12 mouse cellular contexts compared by ENCODE assay signal in genomic region chr12:49649104-49650063, GRCm38 (mm10).
DNase-seq lines count a peak whose midpoint lies in the region; ATAC-seq and TF ChIP-seq lines count a peak whose summit lies in the region.
"Had no signal": no experiment of that assay in that cellular context is flagged by ENCODE, and none has a peak within 500 bp of the region (broad histone marks: within the 10 kb centered on the region; RNA-seq: fewer than 3 reads in every experiment).

No protein-coding gene starts in this region.

- no peak for TF ChIP-seq CTCF in lung, embryonic 14.5 days (IDR thresholded peaks at IDR 0.05; ENCODE audit: low read depth)

- H3K27ac ChIP-seq in lung, embryonic 14.5 days (ENCODE audit: low read depth) = no peak overlapping the region
- no peak overlapping the region for H3K27ac ChIP-seq in forebrain, embryonic 16.5 days (ENCODE audit: low read length)
- H3K27ac ChIP-seq in midbrain, embryonic 15.5 days = no peak overlapping the region
- no peak overlapping the region for H3K27ac ChIP-seq in intestine, embryonic 15.5 days
- H3K27ac ChIP-seq: heart, embryonic 13.5 days; stomach, embryonic 15.5 days had no signal

- no peak for ATAC-seq in lung, embryonic 14.5 days (ENCODE audit: insufficient read depth)
- peak; percentile 97 for ATAC-seq in forebrain, embryonic 16.5 days
- peak; percentile 86 for ATAC-seq in midbrain, embryonic 15.5 days (replicated peaks)
- ATAC-seq in intestine, embryonic 15.5 days = no peak

- H3K4me2 ChIP-seq in lung, embryonic 14.5 days = no peak overlapping the region
- H3K4me2 ChIP-seq in forebrain, embryonic 16.5 days (ENCODE audit: low read length) = no peak overlapping the region
- no peak overlapping the region for H3K4me2 ChIP-seq in midbrain, embryonic 15.5 days
- H3K4me2 ChIP-seq in intestine, embryonic 15.5 days (replicated peaks) = no peak overlapping the region
- H3K4me2 ChIP-seq: heart, embryonic 13.5 days; liver, embryonic 11.5 days; stomach, embryonic 15.5 days had no signal

- H3K4me3 ChIP-seq in lung, embryonic 14.5 days (ENCODE audit: low read depth, low read length) = no peak overlapping the region
- H3K4me3 ChIP-seq in forebrain, embryonic 16.5 days (replicated peaks; ENCODE audit: low read length) = no peak overlapping the region
- no peak overlapping the region for H3K4me3 ChIP-seq in midbrain, embryonic 15.5 days
- no peak overlapping the region for H3K4me3 ChIP-seq in intestine, embryonic 15.5 days (replicated peaks)
- H3K4me3 ChIP-seq: heart, embryonic 13.5 days; stomach, embryonic 15.5 days had no signal

- intact Hi-C loops in gastrocnemius, postnatal 36 days (cut with DNase I) = no loop called here

- H3K36me3 ChIP-seq in lung, embryonic 14.5 days (ENCODE audit: insufficient read depth) = no peaks in the 10 kb centered on the region
- no peaks in the 10 kb centered on the region for H3K36me3 ChIP-seq in forebrain, embryonic 16.5 days (ENCODE audit: control insufficient read depth, insufficient read depth)
- H3K36me3 ChIP-seq in midbrain, embryonic 15.5 days (replicated peaks) = no peaks in the 10 kb centered on the region
- H3K36me3 ChIP-seq in intestine, embryonic 15.5 days = no peaks in the 10 kb centered on the region
- H3K36me3 ChIP-seq: heart, embryonic 13.5 days; stomach, embryonic 15.5 days had no signal

- 21% methylated on average over 3 of the region's 3 CpGs for WGBS in lung, embryonic 14.5 days
- 15% methylated on average over 3 of the region's 3 CpGs for WGBS in forebrain, embryonic 16.5 days
- 33% methylated on average over 3 of the region's 3 CpGs for WGBS in midbrain, embryonic 15.5 days
- 21% methylated on average over 3 of the region's 3 CpGs for WGBS in intestine, embryonic 15.5 days

- no peaks in the 10 kb centered on the region for H3K9me3 ChIP-seq in lung, embryonic 14.5 days (ENCODE audit: low read depth, low read length)
- H3K9me3 ChIP-seq in forebrain, embryonic 16.5 days (ENCODE audit: control insufficient read depth, low read length) = no peaks in the 10 kb centered on the region
- no peaks in the 10 kb centered on the region for H3K9me3 ChIP-seq in midbrain, embryonic 15.5 days
- H3K9me3 ChIP-seq in intestine, embryonic 15.5 days = no peaks in the 10 kb centered on the region
- H3K9me3 ChIP-seq: heart, embryonic 13.5 days; stomach, embryonic 15.5 days had no signal

- no peak overlapping the region for H3K9ac ChIP-seq in lung, embryonic 14.5 days
- no peak overlapping the region for H3K9ac ChIP-seq in forebrain, embryonic 16.5 days (replicated peaks; ENCODE audit: low read depth, low read length)
- H3K9ac ChIP-seq in midbrain, embryonic 15.5 days = no peak overlapping the region
- H3K9ac ChIP-seq in intestine, embryonic 15.5 days = no peak overlapping the region
- H3K9ac ChIP-seq: heart, embryonic 13.5 days; stomach, embryonic 15.5 days had no signal

- H3K27me3 ChIP-seq in lung, embryonic 14.5 days (ENCODE audit: insufficient read depth, low read length) = no peaks in the 10 kb centered on the region
- H3K27me3 ChIP-seq in forebrain, embryonic 16.5 days (replicated peaks; ENCODE audit: control insufficient read depth, insufficient read depth, low read length) = no peaks in the 10 kb centered on the region
- H3K27me3 ChIP-seq in midbrain, embryonic 15.5 days (replicated peaks) = no peaks in the 10 kb centered on the region; the same call in 1 of the 2 replicates
- H3K27me3 ChIP-seq in intestine, embryonic 15.5 days (replicated peaks) = no peaks in the 10 kb centered on the region
- H3K27me3 ChIP-seq: heart, embryonic 13.5 days; stomach, embryonic 15.5 days had no signal

- H3K4me1 ChIP-seq in lung, embryonic 14.5 days (ENCODE audit: insufficient read depth) = no peaks in the 10 kb centered on the region
- peaks cover 4% of the 10 kb centered on the region; the same call in 1 of the 2 replicates for H3K4me1 ChIP-seq in forebrain, embryonic 16.5 days (replicated peaks; ENCODE audit: control insufficient read depth, insufficient read depth, low read length)
- peaks cover 7% of the 10 kb centered on the region; the same call in 1 of the 2 replicates for H3K4me1 ChIP-seq in midbrain, embryonic 15.5 days
- no peaks in the 10 kb centered on the region for H3K4me1 ChIP-seq in intestine, embryonic 15.5 days (replicated peaks)
- H3K4me1 ChIP-seq: heart, embryonic 13.5 days; stomach, embryonic 15.5 days had no signal

- DNase-seq in lung, embryonic 14.5 days = peak; percentile 26
- DNase-seq in lung, adult 18-20 months = no peak
- peak; percentile 3 for DNase-seq in right cerebral cortex, postnatal 4 days
- no peak for DNase-seq in gastrocnemius, postnatal 36 days
- DNase-seq in T-cell, adult 2 months (ENCODE audit: low spot score) = no peak
- DNase-seq: kidney, adult 2 months had no signal

Comparison
In these comparisons a context has a peak if more than half of its experiments do, and no peak if none do; other contexts are left out.
1. DNase-seq: peak in lung, embryonic 14.5 days (single experiment) and right cerebral cortex, postnatal 4 days (single experiment); none in lung, adult 18-20 months (0 of 2), gastrocnemius, postnatal 36 days (0 of 2) and T-cell, adult 2 months (single experiment).
2. ATAC-seq: peak in forebrain, embryonic 16.5 days (single experiment) and midbrain, embryonic 15.5 days (single experiment); none in lung, embryonic 14.5 days (single experiment) and intestine, embryonic 15.5 days (single experiment).